Mouse (Mus musculus): ENCODE measurements around the gene Olfr1417. TPM values are rescaled to one million over a fixed set of nuclear protein-coding genes. Genes with fewer than 3 reads are reported as not detected.

Gene Olfr1417
- total and polyA plus RNA-seq, 2 experiments from 2014 or later, result 0.20 TPM; not detected in 1

GRCm38 (mm10) chr19:11818199-11819142, 20.5 kb downstream of the Olfr1417 start:
- H3K27ac ChIP-seq, result peak overlapping the region; percentile 65
- under 1% methylated on average over 70 of the region's 83 CpGs for WGBS
- peak overlapping the region; percentile 84 for H3K9ac ChIP-seq (replicated peaks; ENCODE audit: low read length)
- TF ChIP-seq CTCF (IDR thresholded peaks at IDR 0.05; ENCODE audit: low read depth), result no peak
- H3K4me3 ChIP-seq (ENCODE audit: low read length), result peak overlapping the region; percentile 61
- DNase-seq (ENCODE audit: low spot score) (peak; percentile 69), ATAC-seq (peak; percentile 84)
- H3K36me3 ChIP-seq (ENCODE audit: insufficient read depth, low read length), result no peaks in the 10 kb centered on the region
- H3K9me3 ChIP-seq (ENCODE audit: low read length), result no peaks in the 10 kb centered on the region
- H3K4me2 ChIP-seq (ENCODE audit: low read depth, low read length), result peak overlapping the region; percentile 92
- no peaks in the 10 kb centered on the region for H3K27me3 ChIP-seq (ENCODE audit: insufficient read depth, low read length)
- no peaks in the 10 kb centered on the region; the same call in 1 of the 2 replicates for H3K4me1 ChIP-seq (ENCODE audit: insufficient read depth, low read length)

GRCm38 (mm10) chr19:11817586-11817985, 21.4 kb downstream of the Olfr1417 start:
- Histone ChIP-seq H3K36me3 (ENCODE audit: insufficient read depth, low read length) (no peaks in the 10 kb centered on the region), H3K27me3 (ENCODE audit: insufficient read depth, low read length) (no peaks in the 10 kb centered on the region), H3K4me1 (ENCODE audit: insufficient read depth, low read length) (no peaks in the 10 kb centered on the region; the same call in 1 of the 2 replicates), H3K9me3 (ENCODE audit: low read length) (no peaks in the 10 kb centered on the region), H3K4me2 (ENCODE audit: low read depth, low read length) (peak overlapping the region; percentile 92), H3K27ac (0 out of 2 replicates have a peak overlapping the region, but pooled peaks have one; percentile 65), H3K4me3 (ENCODE audit: low read length) (peak overlapping the region; percentile 61), H3K9ac (replicated peaks; ENCODE audit: low read length) (peak overlapping the region; percentile 84; the same call in 1 of the 2 replicates)
- ATAC-seq (no peak), DNase-seq (ENCODE audit: low spot score) (peak; percentile 11)
- WGBS, result 14% methylated on average over 5 of the region's 5 CpGs
- TF ChIP-seq CTCF (IDR thresholded peaks at IDR 0.05; ENCODE audit: low read depth), result no peak

- Histone ChIP-seq H3K4me2 (ENCODE audit: low read depth, low read length) (no peak overlapping the region), H3K4me1 (ENCODE audit: insufficient read depth, low read length) (peaks cover 5% of the 10 kb centered on the region), H3K27ac (no peak overlapping the region), H3K27me3 (ENCODE audit: insufficient read depth, low read length) (no peaks in the 10 kb centered on the region), H3K9ac (replicated peaks; ENCODE audit: low read length) (no peak overlapping the region), H3K36me3 (ENCODE audit: insufficient read depth, low read length) (no peaks in the 10 kb centered on the region), H3K4me3 (ENCODE audit: low read length) (no peak overlapping the region), H3K9me3 (ENCODE audit: low read length) (no peaks in the 10 kb centered on the region)
- no peak for ATAC-seq
- WGBS, result 57% methylated on average over 6 of the region's 6 CpGs
- no peak for DNase-seq (ENCODE audit: low spot score)
- no peak for TF ChIP-seq CTCF (IDR thresholded peaks at IDR 0.05; ENCODE audit: low read depth)
Measured at GRCm38 (mm10) chr19:11816706-11817105, 22.3 kb downstream of the Olfr1417 start.

- H3K36me3 ChIP-seq (ENCODE audit: insufficient read depth, low read length), result no peaks in the 10 kb centered on the region
- H3K9me3 ChIP-seq (ENCODE audit: low read length), result no peaks in the 10 kb centered on the region
- H3K9ac ChIP-seq (replicated peaks; ENCODE audit: low read length), result no peak overlapping the region
- H3K27me3 ChIP-seq (ENCODE audit: insufficient read depth, low read length), result no peaks in the 10 kb centered on the region
- H3K27ac ChIP-seq, result no peak overlapping the region
- DNase-seq (ENCODE audit: low spot score) (no peak), ATAC-seq (no peak)
- no peak for TF ChIP-seq CTCF (IDR thresholded peaks at IDR 0.05; ENCODE audit: low read depth)
- no peak overlapping the region for H3K4me2 ChIP-seq (ENCODE audit: low read depth, low read length)
- peaks cover 5% of the 10 kb centered on the region for H3K4me1 ChIP-seq (ENCODE audit: insufficient read depth, low read length)
- WGBS, result 79% methylated on average over 6 of the region's 6 CpGs
- H3K4me3 ChIP-seq (ENCODE audit: low read length), result no peak overlapping the region
Measured at GRCm38 (mm10) chr19:11814742-11815333, 24.2 kb downstream of the Olfr1417 start.

GRCm38 (mm10) chr19:11813649-11814048, 25.4 kb downstream of the Olfr1417 start:
- H3K9me3 ChIP-seq (ENCODE audit: low read length), result no peaks in the 10 kb centered on the region
- no peak overlapping the region for H3K27ac ChIP-seq
- no peaks in the 10 kb centered on the region for H3K36me3 ChIP-seq (ENCODE audit: insufficient read depth, low read length)
- DNase-seq (ENCODE audit: low spot score) (no peak), ATAC-seq (no peak)
- H3K4me1 ChIP-seq (ENCODE audit: insufficient read depth, low read length), result peaks cover 5% of the 10 kb centered on the region
- H3K4me3 ChIP-seq (ENCODE audit: low read length), result no peak overlapping the region
- H3K9ac ChIP-seq (replicated peaks; ENCODE audit: low read length), result no peak overlapping the region
- WGBS, result 13% methylated on average over 8 of the region's 8 CpGs
- no peak for TF ChIP-seq CTCF (IDR thresholded peaks at IDR 0.05; ENCODE audit: low read depth)
- no peak overlapping the region for H3K4me2 ChIP-seq (ENCODE audit: low read depth, low read length)
- H3K27me3 ChIP-seq (ENCODE audit: insufficient read depth, low read length), result no peaks in the 10 kb centered on the region

GRCm38 (mm10) chr19:11813136-11813535, 25.9 kb downstream of the Olfr1417 start:
- DNase-seq (ENCODE audit: low spot score), result no peak
- TF ChIP-seq CTCF (IDR thresholded peaks at IDR 0.05; ENCODE audit: low read depth), result no peak
- no peak for ATAC-seq
- Histone ChIP-seq H3K4me2 (ENCODE audit: low read depth, low read length) (no peak overlapping the region), H3K4me3 (ENCODE audit: low read length) (no peak overlapping the region), H3K9me3 (ENCODE audit: low read length) (no peaks in the 10 kb centered on the region), H3K9ac (replicated peaks; ENCODE audit: low read length) (no peak overlapping the region), H3K36me3 (ENCODE audit: insufficient read depth, low read length) (no peaks in the 10 kb centered on the region), H3K4me1 (ENCODE audit: insufficient read depth, low read length) (peaks cover 5% of the 10 kb centered on the region), H3K27ac (no peak overlapping the region), H3K27me3 (ENCODE audit: insufficient read depth, low read length) (no peaks in the 10 kb centered on the region)
- WGBS, result 64% methylated on average over 4 of the region's 4 CpGs
